Mouse (Mus musculus) heart, embryonic 12.5 days (tissue): ENCODE results near the gene Gm38431. TPM values are rescaled to one million over a fixed set of nuclear protein-coding genes. Genes with fewer than 3 reads are reported as not detected.
"Not testable (repeated sequence)": the region's sequence is repeated elsewhere in the genome, so short reads cannot be mapped to it uniquely, and the experiment has no call there.

Experiments used
- ATAC-seq: fragments of 200-750 bp; cut with Nextera tagmentation; 2 replicates; pipeline ENCODE4 v1.8.0; 2017; ENCODE audit warnings: moderate TSS enrichment, moderate library complexity; ENCODE audit not compliant: insufficient number of reproducible peaks, low FRiP score
- H3K27ac ChIP-seq: fragments of 300-500 bp; sonication (generic); 2 replicates; pipeline ENCODE4 v1.5.1; 2016; ENCODE audit warnings: mild to moderate bottlenecking, moderate library complexity; ENCODE audit not compliant: poor library complexity, severe bottlenecking
- H3K27me3 ChIP-seq: fragments of 300-500 bp; sonication (generic); replicated peaks from 2 replicates; pipeline ENCODE4 v1.6.1; 2016; ENCODE audit warnings: mild to moderate bottlenecking, moderate library complexity
- H3K36me3 ChIP-seq: fragments of 300-500 bp; sonication (generic); 2 replicates; pipeline ENCODE4 v1.6.1; 2016; ENCODE audit warnings: mild to moderate bottlenecking, moderate library complexity
- H3K4me1 ChIP-seq: fragments of 300-500 bp; sonication (generic); replicated peaks from 2 replicates; pipeline ENCODE4 v1.6.1; 2016; ENCODE audit warnings: mild to moderate bottlenecking
- H3K4me2 ChIP-seq: fragments of 300-500 bp; sonication (generic); 2 replicates; pipeline ENCODE4 v1.6.1; 2016; ENCODE audit warnings: mild to moderate bottlenecking, moderate library complexity
- H3K4me3 ChIP-seq: fragments of 300-500 bp; sonication (generic); 2 replicates; pipeline ENCODE4 v1.5.1; 2016; ENCODE audit warnings: mild to moderate bottlenecking
- H3K9ac ChIP-seq: fragments of 300-500 bp; sonication (generic); 2 replicates; pipeline ENCODE4 v1.6.1; 2016; ENCODE audit warnings: mild to moderate bottlenecking, moderate library complexity
- H3K9me3 ChIP-seq: fragments of 300-500 bp; sonication (generic); replicated peaks from 2 replicates; pipeline ENCODE4 v1.6.1; 2016; ENCODE audit warnings: mild to moderate bottlenecking, moderate library complexity
- WGBS: fragments of 180-500 bp; shearing (Covaris S2); methylation state at CpG from one replicate; pipeline ENCODE4 v1.1.7; 2016; 5-methylcytosine and 5-hydroxymethylcytosine counted together
- polyA plus RNA-seq: library from polyadenylated mRNA; unstranded; fragments of >200 nt; fragmentation: Nextera tagmentation; extraction: Ambion mirVana; gene quantifications from 2 replicates; pipeline ENCODE4 v1.2.1, GENCODE M21; 2016

Gene Gm38431
- polyA plus RNA-seq, 1 experiment from 2014 or later = 1.8 TPM

- Histone ChIP-seq H3K4me3 (peak within 1 kb of the TSS; percentile 74), H3K9ac (peak within 1 kb of the TSS; percentile 94), H3K27ac (peak within 1 kb of the TSS; percentile 65), H3K4me1 (peaks cover 7% of the 10 kb centered on the region), H3K27me3 (no peaks in the 10 kb centered on the region), H3K36me3 (peaks cover 61% of the 10 kb centered on the region), H3K4me2 (peak within 1 kb of the TSS; percentile 68), H3K9me3 (no peaks in the 10 kb centered on the region)
- peak; percentile 91 for ATAC-seq
- WGBS = 2% methylated on average over 58 of the region's 58 CpGs
These were observed 18.6 kb downstream of the Gm38431 start, which contains the start of the genes Gm49373 and Fdx1l for GRCm38 (mm10) chr9:21073044-21073840. Gm49373 (minus strand) TSS chr9:21073096. Fdx1l (minus strand) TSS chr9:21073614.

GRCm38 (mm10) chr9:21072641-21073040, 19.2 kb downstream of the Gm38431 start:
- ATAC-seq = no peak
- peaks cover 61% of the 10 kb centered on the region for H3K36me3 ChIP-seq
- 8% methylated on average over 4 of the region's 4 CpGs for WGBS
- H3K9ac ChIP-seq = peak overlapping the region; percentile 94
- peak overlapping the region; percentile 74 for H3K4me3 ChIP-seq
- peaks cover 7% of the 10 kb centered on the region for H3K4me1 ChIP-seq
- peak overlapping the region; percentile 68 for H3K4me2 ChIP-seq
- H3K27me3 ChIP-seq = no peaks in the 10 kb centered on the region
- 0 out of 2 replicates have a peak overlapping the region, but pooled peaks have one; percentile 60 for H3K27ac ChIP-seq
- no peaks in the 10 kb centered on the region for H3K9me3 ChIP-seq

- no peak; the same call in 1 of the 2 replicates for ATAC-seq
- Histone ChIP-seq H3K27ac (no peak within 1 kb of the TSS), H3K27me3 (no peaks in the 10 kb centered on the region), H3K4me3 (no peak within 1 kb of the TSS), H3K9me3 (no peaks in the 10 kb centered on the region), H3K36me3 (peaks cover 66% of the 10 kb centered on the region), H3K4me1 (peaks cover under 1% of the 10 kb centered on the region), H3K9ac (no peak within 1 kb of the TSS), H3K4me2 (no peak within 1 kb of the TSS)
- 79% methylated on average over 27 of the region's 27 CpGs for WGBS
These were observed 24.7 kb downstream of the Gm38431 start, which contains the start of gene Zglp1 for GRCm38 (mm10) chr9:21067006-21067684. Zglp1 (minus strand) TSS chr9:21067093.

GRCm38 (mm10) chr9:21062928-21063327, 28.9 kb downstream of the Gm38431 start:
- H3K9ac ChIP-seq = no peak overlapping the region
- H3K27ac ChIP-seq = no peak overlapping the region
- no peaks in the 10 kb centered on the region for H3K27me3 ChIP-seq
- WGBS = 85% methylated on average over 2 of the region's 2 CpGs
- ATAC-seq = no peak
- no peak overlapping the region for H3K4me2 ChIP-seq
- H3K36me3 ChIP-seq = peaks cover 48% of the 10 kb centered on the region
- no peaks in the 10 kb centered on the region for H3K4me1 ChIP-seq
- H3K4me3 ChIP-seq = no peak overlapping the region
- 0 out of 2 replicates have a peak, but pooled peaks cover 2% of the 10 kb centered on the region for H3K9me3 ChIP-seq

GRCm38 (mm10) chr9:21051578-21051977, 40.2 kb downstream of the Gm38431 start:
- Histone ChIP-seq H3K27ac (no peak overlapping the region), H3K9ac (no peak overlapping the region), H3K27me3 (peaks cover 5% of the 10 kb centered on the region; the same call in 1 of the 2 replicates), H3K9me3 (no peaks in the 10 kb centered on the region), H3K36me3 (no peaks in the 10 kb centered on the region), H3K4me1 (no peaks in the 10 kb centered on the region), H3K4me3 (no peak overlapping the region), H3K4me2 (no peak overlapping the region)
- WGBS = 56% methylated on average over 10 of the region's 10 CpGs
- ATAC-seq = no peak

- ATAC-seq = no peak
- H3K9me3 ChIP-seq = no peaks in the 10 kb centered on the region
- 82% methylated on average over 3 of the region's 3 CpGs for WGBS
- H3K27ac ChIP-seq = no peak overlapping the region
- no peak overlapping the region for H3K9ac ChIP-seq
- H3K27me3 ChIP-seq = peaks cover 12% of the 10 kb centered on the region
- H3K36me3 ChIP-seq = no peaks in the 10 kb centered on the region
- H3K4me3 ChIP-seq = no peak overlapping the region
- no peak overlapping the region for H3K4me2 ChIP-seq
- no peaks in the 10 kb centered on the region for H3K4me1 ChIP-seq
These were observed 46.6 kb downstream of the Gm38431 start for GRCm38 (mm10) chr9:21045235-21045634.

GRCm38 (mm10) chr9:21044785-21045184, 47.0 kb downstream of the Gm38431 start:
- H3K4me2 ChIP-seq, H3K27ac ChIP-seq, H3K4me3 ChIP-seq, ATAC-seq, H3K9me3 ChIP-seq, H3K4me1 ChIP-seq, H3K36me3 ChIP-seq, H3K9ac ChIP-seq: not testable (repeated sequence)
- WGBS = 68% methylated on average over 1 of the region's 1 CpGs
- H3K27me3 ChIP-seq = peaks cover 16% of the 10 kb centered on the region

- no peak overlapping the region for H3K4me2 ChIP-seq
- no peak overlapping the region for H3K9ac ChIP-seq
- H3K27me3 ChIP-seq = peaks cover 28% of the 10 kb centered on the region
- no peaks in the 10 kb centered on the region for H3K4me1 ChIP-seq
- no peak for ATAC-seq
- 67% methylated on average over 4 of the region's 4 CpGs for WGBS
- no peak overlapping the region for H3K27ac ChIP-seq
- no peak overlapping the region for H3K4me3 ChIP-seq
- peaks cover 7% of the 10 kb centered on the region; the same call in 1 of the 2 replicates for H3K9me3 ChIP-seq
- H3K36me3 ChIP-seq = no peaks in the 10 kb centered on the region
These were observed 48.2 kb downstream of the Gm38431 start for GRCm38 (mm10) chr9:21043563-21043962.

GRCm38 (mm10) chr9:21041308-21041707, 50.5 kb downstream of the Gm38431 start:
- H3K36me3 ChIP-seq = no peaks in the 10 kb centered on the region
- H3K4me1 ChIP-seq = peaks cover 17% of the 10 kb centered on the region
- 32% methylated on average over 4 of the region's 4 CpGs for WGBS
- H3K4me2 ChIP-seq = no peak overlapping the region
- H3K27ac ChIP-seq = no peak overlapping the region
- ATAC-seq = no peak
- H3K9ac ChIP-seq = no peak overlapping the region
- H3K4me3 ChIP-seq = no peak overlapping the region
- H3K27me3 ChIP-seq = peaks cover 51% of the 10 kb centered on the region
- peaks cover 7% of the 10 kb centered on the region; the same call in 1 of the 2 replicates for H3K9me3 ChIP-seq

GRCm38 (mm10) chr9:21039779-21040178, 52.0 kb downstream of the Gm38431 start:
- H3K27me3 ChIP-seq = peaks cover 66% of the 10 kb centered on the region
- peaks cover 27% of the 10 kb centered on the region for H3K4me1 ChIP-seq
- H3K4me3 ChIP-seq = no peak overlapping the region
- H3K9me3 ChIP-seq = peaks cover 7% of the 10 kb centered on the region; the same call in 1 of the 2 replicates
- H3K27ac ChIP-seq = no peak overlapping the region
- H3K9ac ChIP-seq = no peak overlapping the region
- no peak for ATAC-seq
- WGBS = 69% methylated on average over 3 of the region's 3 CpGs
- H3K4me2 ChIP-seq = no peak overlapping the region
- H3K36me3 ChIP-seq = no peaks in the 10 kb centered on the region

- Histone ChIP-seq H3K9me3 (peaks cover 7% of the 10 kb centered on the region; the same call in 1 of the 2 replicates), H3K4me3 (peak overlapping the region; percentile 39), H3K27ac (no peak overlapping the region), H3K27me3 (peaks cover 88% of the 10 kb centered on the region), H3K9ac (peak overlapping the region; percentile 46), H3K4me2 (peak overlapping the region; percentile 73), H3K36me3 (no peaks in the 10 kb centered on the region), H3K4me1 (peaks cover 42% of the 10 kb centered on the region)
- peak; percentile 41 for ATAC-seq
- WGBS = 3% methylated on average over 31 of the region's 31 CpGs
These were observed 54.3 kb downstream of the Gm38431 start for GRCm38 (mm10) chr9:21037481-21037891.
